Mouse (Mus musculus) kidney, postnatal 0 days (tissue): ENCODE measurements around the gene B3gnt2. TPM values are rescaled to one million over a fixed set of nuclear protein-coding genes. Genes with fewer than 3 reads are reported as not detected.

Source experiments
- ATAC-seq: fragments of 200-750 bp; cut with Nextera tagmentation; replicated peaks from 2 replicates; pipeline ENCODE4 v1.8.0; 2017; ENCODE audit warnings: low read depth, moderate number of reproducible peaks, moderate TSS enrichment, moderate library complexity; ENCODE audit not compliant: low FRiP score
- DNase-seq: peaks from one replicate; pipeline ENCODE4 v3.0.0-alpha.2; 2016; ENCODE audit warnings: low spot score
- H3K27ac ChIP-seq: fragments of 300-500 bp; sonication (generic); 2 replicates; pipeline ENCODE4 v1.5.1; 2014; ENCODE audit warnings: mild to moderate bottlenecking
- H3K27me3 ChIP-seq: fragments of 300-500 bp; sonication (generic); 2 replicates; pipeline ENCODE4 v1.6.1; 2014; ENCODE audit warnings: low read length, mixed read lengths; ENCODE audit not compliant: insufficient read depth
- H3K36me3 ChIP-seq: fragments of 300-500 bp; sonication (generic); 2 replicates; pipeline ENCODE4 v1.6.1; 2014; ENCODE audit warnings: low read length, mixed read lengths; ENCODE audit not compliant: insufficient read depth
- H3K4me1 ChIP-seq: fragments of 300-500 bp; sonication (generic); replicated peaks from 2 replicates; pipeline ENCODE4 v1.6.1; 2014; ENCODE audit warnings: antibody characterized with exemption, low read length, mixed read lengths; ENCODE audit not compliant: insufficient read depth
- H3K4me2 ChIP-seq: fragments of 300-500 bp; sonication (generic); 2 replicates; pipeline ENCODE4 v1.6.1; 2014; ENCODE audit warnings: mild to moderate bottlenecking, low read length, moderate library complexity, mixed read lengths
- H3K4me3 ChIP-seq: fragments of 300-500 bp; sonication (generic); replicated peaks from 2 replicates; pipeline ENCODE4 v1.5.1; 2014; ENCODE audit warnings: low read depth, low read length
- H3K9ac ChIP-seq: fragments of 300-500 bp; sonication (generic); 2 replicates; pipeline ENCODE4 v1.6.1; 2014; ENCODE audit warnings: low read depth, low read length
- H3K9me3 ChIP-seq: fragments of 300-500 bp; sonication (generic); replicated peaks from 2 replicates; pipeline ENCODE4 v1.6.1; 2016; ENCODE audit warnings: low read length, inconsistent platforms, mixed read lengths
- CTCF ChIP-seq: IDR thresholded peaks from 2 replicates; pipeline ENCODE4 v1.5.1; 2016; ENCODE audit warnings: antibody characterized with exemption, low read depth, mild to moderate bottlenecking, moderate library complexity
- WGBS: fragments of 180-500 bp; shearing (Covaris S2); extraction: QIAGEN DNeasy Blood & Tissue Kit; methylation state at CpG from one replicate; pipeline ENCODE4 v1.1.7; 2014; 5-methylcytosine and 5-hydroxymethylcytosine counted together
- polyA plus RNA-seq: library from polyadenylated mRNA; unstranded; fragments of >200 nt; fragmentation: Nextera tagmentation; extraction: Ambion mirVana; gene quantifications from 2 replicates; pipeline ENCODE4 v1.2.1, GENCODE M21; 2015

Gene B3gnt2
- polyA plus RNA-seq, 1 experiment from 2014 or later: 20.7 TPM

DNA sequence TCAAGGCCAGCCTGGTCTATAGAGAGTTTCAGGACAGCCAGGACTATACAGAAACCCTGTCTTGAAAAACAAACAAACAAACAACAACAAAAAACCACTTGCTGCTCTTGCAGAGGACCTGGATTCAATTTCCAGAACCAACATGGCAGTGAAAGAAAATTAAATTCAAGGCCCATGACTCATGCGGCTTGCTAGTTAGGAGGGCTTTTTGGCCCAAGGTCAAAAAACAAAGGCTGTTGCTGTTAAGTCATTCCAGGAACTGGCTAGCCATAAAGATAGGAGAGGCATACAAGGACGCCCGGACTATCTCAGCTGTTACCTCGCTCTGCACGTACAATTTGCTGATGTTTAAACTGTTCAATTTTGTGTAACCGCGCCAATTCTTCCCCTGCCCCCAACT, 142.7 kb downstream of the B3gnt2 start:
- 94% methylated on average over 7 of the region's 7 CpGs for WGBS
- H3K27ac ChIP-seq: no peak overlapping the region

DNA sequence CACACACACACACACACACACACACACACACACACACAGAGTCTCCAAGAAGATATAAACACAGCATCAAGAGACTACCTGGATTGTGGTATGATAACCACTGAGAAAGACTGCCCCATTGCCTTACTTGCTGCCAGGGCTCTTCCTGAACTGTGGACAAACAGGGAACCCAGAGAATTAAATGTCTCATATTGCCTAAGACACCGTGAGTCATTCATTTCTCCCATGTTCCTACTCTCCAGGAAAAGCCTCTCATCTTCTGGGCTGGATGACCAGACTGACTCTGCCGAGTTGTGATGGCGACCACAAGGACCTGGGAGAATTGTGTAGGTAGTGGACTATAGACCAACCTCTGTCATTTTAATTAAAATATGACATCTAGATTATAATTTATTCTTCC, 149.4 kb downstream of the B3gnt2 start:
- Histone ChIP-seq H3K27ac (no peak overlapping the region), H3K9ac (no peak overlapping the region), H3K27me3 (no peaks in the 10 kb centered on the region), H3K4me2 (no peak overlapping the region), H3K4me1 (no peaks in the 10 kb centered on the region), H3K36me3 (no peaks in the 10 kb centered on the region), H3K4me3 (no peak overlapping the region), H3K9me3 (no peaks in the 10 kb centered on the region)
- no peak for TF ChIP-seq CTCF
- 83% methylated on average over 3 of the region's 3 CpGs for WGBS
- DNase-seq (no peak), ATAC-seq (no peak)

More for the DNA sequence above, 142.7 kb downstream of the B3gnt2 start:
- Histone ChIP-seq H3K36me3 (no peaks in the 10 kb centered on the region), H3K27me3 (no peaks in the 10 kb centered on the region), H3K4me1 (no peaks in the 10 kb centered on the region), H3K9me3 (no peaks in the 10 kb centered on the region), H3K4me3 (no peak overlapping the region), H3K4me2 (no peak overlapping the region), H3K9ac (no peak overlapping the region)
- DNase-seq (no peak), ATAC-seq (no peak)
- TF ChIP-seq CTCF: no peak

GRCm38 (mm10) chr11:22710596-22710995, 150.2 kb downstream of the B3gnt2 start:
- Histone ChIP-seq H3K36me3 (no peaks in the 10 kb centered on the region), H3K4me1 (no peaks in the 10 kb centered on the region), H3K27me3 (no peaks in the 10 kb centered on the region), H3K27ac (no peak overlapping the region), H3K9me3 (no peaks in the 10 kb centered on the region), H3K9ac (no peak overlapping the region), H3K4me3 (no peak overlapping the region), H3K4me2 (no peak overlapping the region)
- WGBS: 94% methylated on average over 2 of the region's 2 CpGs
- DNase-seq: peak; percentile 76
- peak; percentile 67 for TF ChIP-seq CTCF
- peak; percentile 73; the same call in 1 of the 2 replicates for ATAC-seq

Other genes starting within 250 kb of the B3gnt2 start
- gene Zrsr1, start 111.0 kb upstream of the B3gnt2 start, polyA plus RNA-seq: 3.4 and 3.7 TPM in 2 replicates
- 34.8 and 36.5 TPM in 2 replicates for gene Gm28048, start 121.1 kb upstream of the B3gnt2 start, polyA plus RNA-seq
- 390 and 427 TPM in 2 replicates for gene Commd1, start 121.4 kb upstream of the B3gnt2 start, polyA plus RNA-seq
- gene Cct4, start 129.6 kb upstream of the B3gnt2 start, polyA plus RNA-seq: 223 and 238 TPM in 2 replicates
- 4.0 and 4.3 TPM in 2 replicates for gene Fam161a, start 146.6 kb upstream of the B3gnt2 start, polyA plus RNA-seq